17 mouse cellular contexts compared by ENCODE assay signal in the genomic region with DNA sequence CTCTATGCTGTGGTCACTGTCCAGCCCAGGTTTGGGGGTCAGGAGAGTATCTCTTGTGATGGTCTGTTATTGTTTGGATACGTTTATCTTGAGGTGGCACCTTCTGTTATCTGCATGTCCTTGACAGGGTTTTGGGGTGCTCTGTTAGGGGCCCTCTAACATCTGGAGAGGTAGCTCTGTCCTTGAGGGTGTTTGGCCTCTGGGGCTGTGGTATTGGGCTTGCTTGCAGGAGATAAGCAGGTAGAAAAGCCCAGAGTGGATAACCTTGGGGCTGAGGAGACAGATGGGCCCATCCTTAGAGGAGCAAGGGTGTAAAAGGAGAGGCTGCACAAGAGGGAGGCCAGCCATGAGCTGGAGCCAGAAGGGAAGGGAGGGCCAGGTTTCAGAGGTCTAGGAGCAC. TPM values are rescaled to one million over a fixed set of nuclear protein-coding genes. Genes with fewer than 3 reads are reported as not detected.
DNase-seq lines count a peak whose midpoint lies in the region; ATAC-seq and TF ChIP-seq lines count a peak whose summit lies in the region.
"Had no signal": no experiment of that assay in that cellular context is flagged by ENCODE, and none has a peak within 500 bp of the region (broad histone marks: within the 10 kb centered on the region; RNA-seq: fewer than 3 reads in every experiment).

No protein-coding gene starts in this region.

- no peak for TF ChIP-seq CTCF in liver, embryonic 14.5 days (IDR thresholded peaks at IDR 0.05; ENCODE audit: low read depth)

- no peak overlapping the region for H3K9ac ChIP-seq in embryonic facial prominence, embryonic 13.5 days
- peak overlapping the region; percentile 40 for H3K9ac ChIP-seq in liver, embryonic 14.5 days (replicated peaks)
- H3K9ac ChIP-seq: hindbrain, embryonic 15.5 days had no signal

- no peak for ATAC-seq in embryonic facial prominence, embryonic 13.5 days (ENCODE audit: insufficient number of reproducible peaks, insufficient read depth, low FRiP score, low TSS enrichment, low read depth)
- peak; percentile 97 for ATAC-seq in liver, embryonic 14.5 days (ENCODE audit: insufficient read depth)
- ATAC-seq: forebrain, embryonic 16.5 days had no signal

- 81% methylated on average over 1 of the region's 1 CpGs for WGBS in embryonic facial prominence, embryonic 13.5 days
- 93% methylated on average over 1 of the region's 1 CpGs for whole genome bisulfite sequencing in embryonic facial prominence, embryonic 10.5 days
- WGBS in liver, embryonic 14.5 days (ENCODE audit: insufficient replicate concordance) = 10% methylated on average over 1 of the region's 1 CpGs

- TF ChIP-seq EP300 in liver, embryonic 14.5 days (IDR thresholded peaks at IDR 0.05; ENCODE audit: low read depth) = peak; percentile 99

- peaks cover 59% of the 10 kb centered on the region for H3K4me1 ChIP-seq in embryonic facial prominence, embryonic 13.5 days
- peaks cover 43% of the 10 kb centered on the region for H3K4me1 ChIP-seq in embryonic facial prominence, embryonic 10.5 days
- H3K4me1 ChIP-seq in liver, embryonic 14.5 days (replicated peaks; ENCODE audit: control insufficient read depth in 2 of 2, insufficient read depth in 2 of 2, low read length in 1 of 2) = peaks cover 38 to 64% of the 10 kb centered on the region in 2 experiments

- DNase-seq in embryonic facial prominence, embryonic 10.5 days (ENCODE audit: low spot score) = no peak
- peak; percentile 43 to 61 for DNase-seq in spleen, postnatal 36 days (ENCODE audit: low spot score in 2 of 2)
- DNase-seq in spleen, postnatal 14 days (ENCODE audit: low spot score in 2 of 2) = no peak
- DNase-seq in liver, embryonic 14.5 days (ENCODE audit: low read depth in 3 of 3, low spot score in 3 of 3) = peak; percentile 82 to 88 (median 84)
- DNase-seq in adipocyte (ENCODE audit: low spot score) = no peak
- no peak for DNase-seq in adrenal gland, adult (ENCODE audit: inconsistent age in 2 of 2, low spot score in 1 of 2)
- no peak for DNase-seq in layer of hippocampus, postnatal 25 days (ENCODE audit: extremely low spot score in 1 of 2, low spot score in 1 of 2)
- DNase-seq: adrenal gland, adult 2 months; cerebellum, postnatal 14 days; gastrocnemius, postnatal 14 days; kidney, adult 9 months; lung, adult 2 months; thymus, adult 2 months had no signal

- H3K4me2 ChIP-seq in embryonic facial prominence, embryonic 13.5 days = no peak overlapping the region
- H3K4me2 ChIP-seq in liver, embryonic 14.5 days (ENCODE audit: low read depth) = peak overlapping the region; percentile 37
- H3K4me2 ChIP-seq: hindbrain, embryonic 15.5 days had no signal

- no peaks in the 10 kb centered on the region for H3K27me3 ChIP-seq in embryonic facial prominence, embryonic 13.5 days
- H3K27me3 ChIP-seq in embryonic facial prominence, embryonic 10.5 days (replicated peaks; ENCODE audit: low read depth, poor library complexity, severe bottlenecking) = no peaks in the 10 kb centered on the region
- H3K27me3 ChIP-seq in liver, embryonic 14.5 days (ENCODE audit: control insufficient read depth, insufficient read depth, low read length) = no peaks in the 10 kb centered on the region
- H3K27me3 ChIP-seq: hindbrain, embryonic 15.5 days had no signal

- H3K36me3 ChIP-seq in embryonic facial prominence, embryonic 13.5 days = peaks cover 12% of the 10 kb centered on the region
- H3K36me3 ChIP-seq in embryonic facial prominence, embryonic 10.5 days (replicated peaks) = peaks cover 58% of the 10 kb centered on the region
- H3K36me3 ChIP-seq in liver, embryonic 14.5 days (replicated peaks; ENCODE audit: control insufficient read depth, insufficient read depth, low read depth) = no peaks in the 10 kb centered on the region
- H3K36me3 ChIP-seq: hindbrain, embryonic 15.5 days had no signal

- H3K4me3 ChIP-seq in embryonic facial prominence, embryonic 13.5 days = no peak overlapping the region
- H3K4me3 ChIP-seq in embryonic facial prominence, embryonic 10.5 days = no peak overlapping the region
- H3K4me3 ChIP-seq in liver, embryonic 14.5 days (ENCODE audit: insufficient read depth in 1 of 2, low read depth in 2 of 2, low read length in 2 of 2) = no peak overlapping the region
- H3K4me3 ChIP-seq: hindbrain, embryonic 15.5 days; megakaryocyte, embryonic 14.5 days had no signal

- H3K9me3 ChIP-seq in embryonic facial prominence, embryonic 13.5 days = no peaks in the 10 kb centered on the region
- no peaks in the 10 kb centered on the region for H3K9me3 ChIP-seq in embryonic facial prominence, embryonic 10.5 days
- H3K9me3 ChIP-seq in liver, embryonic 14.5 days (ENCODE audit: control insufficient read depth, low read length) = no peaks in the 10 kb centered on the region
- H3K9me3 ChIP-seq: hindbrain, embryonic 15.5 days; megakaryocyte, embryonic 14.5 days had no signal

- peak overlapping the region; percentile 33; the same call in 1 of the 2 replicates for H3K27ac ChIP-seq in embryonic facial prominence, embryonic 13.5 days
- H3K27ac ChIP-seq in embryonic facial prominence, embryonic 10.5 days (replicated peaks) = no peak overlapping the region
- peak overlapping the region; percentile 55 for H3K27ac ChIP-seq in liver, embryonic 14.5 days
- H3K27ac ChIP-seq: hindbrain, embryonic 15.5 days had no signal

RNA-seq across cellular contexts. Expression of a gene that starts 10.8 kb away (rescaled TPM):
- 48.9 and 50.7 TPM in 2 replicates for polyA plus RNA-seq in embryonic facial prominence, embryonic 13.5 days (2015; fragmentation: Nextera tagmentation; extraction: Ambion mirVana)
- polyA plus RNA-seq in embryonic facial prominence, embryonic 10.5 days (2016; fragmentation: Nextera tagmentation; extraction: Ambion mirVana) = 52.7 and 54.5 TPM in 2 replicates
- 18.7 and 21.7 TPM in 2 replicates for polyA plus RNA-seq in liver, embryonic 14.5 days (2012; rRNA removed)
- 17.1 and 20.4 TPM in 2 replicates for polyA plus RNA-seq in liver, embryonic 14.5 days (2014; fragmentation: Nextera tagmentation; extraction: Ambion mirVana)
- total RNA-seq in layer of hippocampus, postnatal 25 days (2021) = 10 to 100 TPM; 42.7 to 45.9 TPM

RNA-seq across cellular contexts. Expression of a gene that starts 52.2 kb away (rescaled TPM):
- 0.48 and 0.60 TPM in 2 replicates for polyA plus RNA-seq in embryonic facial prominence, embryonic 13.5 days (2015; fragmentation: Nextera tagmentation; extraction: Ambion mirVana)
- 0.63 and 1.2 TPM in 2 replicates for polyA plus RNA-seq in embryonic facial prominence, embryonic 10.5 days (2016; fragmentation: Nextera tagmentation; extraction: Ambion mirVana)
- polyA plus RNA-seq in liver, embryonic 14.5 days (2012; rRNA removed) = 0.90 and 1.2 TPM in 2 replicates
- 0.17 and 0.27 TPM in 2 replicates for polyA plus RNA-seq in liver, embryonic 14.5 days (2014; fragmentation: Nextera tagmentation; extraction: Ambion mirVana)
- total RNA-seq in layer of hippocampus, postnatal 25 days (2021) = 1 to 10 TPM; 7.0 to 7.4 TPM

Comparison
In these comparisons a context has a peak if more than half of its experiments do, and no peak if none do; other contexts are left out.
1. DNase-seq: peak in spleen, postnatal 36 days (2 of 2) and liver, embryonic 14.5 days (3 of 3); none in embryonic facial prominence, embryonic 10.5 days (single experiment), spleen, postnatal 14 days (0 of 2), adipocyte (single experiment), adrenal gland, adult (0 of 2) and layer of hippocampus, postnatal 25 days (0 of 2).